29 mouse cellular contexts compared by ENCODE assay signal in the genomic region with DNA sequence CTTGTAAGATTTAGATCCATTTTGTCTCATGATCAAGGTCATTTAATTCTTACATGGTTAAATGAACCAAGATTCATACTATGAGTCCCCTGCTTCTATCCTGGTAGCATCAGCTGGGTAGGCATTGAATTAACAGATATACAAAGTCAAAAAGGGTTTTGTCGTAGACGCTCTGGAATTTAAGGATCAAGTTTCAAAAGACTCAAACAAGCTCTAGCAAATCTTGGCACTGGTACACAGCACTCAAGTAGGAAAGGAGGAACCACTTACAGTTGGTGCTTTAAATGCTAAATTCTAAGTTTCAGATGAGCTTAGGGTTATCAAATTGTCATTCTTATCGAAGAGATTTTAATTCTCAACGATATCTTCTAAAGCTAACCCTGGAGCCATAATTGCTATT. TPM values are rescaled to one million over a fixed set of nuclear protein-coding genes. Genes with fewer than 3 reads are reported as not detected.
DNase-seq lines count a peak whose midpoint lies in the region; ATAC-seq and TF ChIP-seq lines count a peak whose summit lies in the region.
"Had no signal": no experiment of that assay in that cellular context is flagged by ENCODE, and none has a peak within 500 bp of the region (broad histone marks: within the 10 kb centered on the region; RNA-seq: fewer than 3 reads in every experiment).

No protein-coding gene starts in this region.

- DNase-seq in embryonic facial prominence, embryonic 11.5 days (ENCODE audit: low spot score): peak; percentile 2
- no peak for DNase-seq in embryonic facial prominence, embryonic 10.5 days (ENCODE audit: low spot score)
- peak; percentile 51 for DNase-seq in lung, embryonic 14.5 days
- DNase-seq in lung, postnatal 25 days (ENCODE audit: low spot score): no peak
- peak; percentile 30 for DNase-seq in lung, postnatal 36 days
- DNase-seq in lung, postnatal 4 days: no peak
- DNase-seq: adrenal gland, postnatal 10 days; adrenal gland, postnatal 36 days; B cell, adult 2 months; cerebellum, adult 11 months; cerebellum, adult 2 months; cerebellum, adult 9-11 months; cerebellum, postnatal 25 days; forebrain, postnatal 0 days; gastrocnemius, adult 2 months; gastrocnemius, postnatal 14 days; heart, adult 11 months; heart, postnatal 10 days; heart, postnatal 4 days had no signal

- no peak overlapping the region for H3K4me2 ChIP-seq in embryonic facial prominence, embryonic 11.5 days (ENCODE audit: low read depth, low read length)
- H3K4me2 ChIP-seq in lung, embryonic 14.5 days: no peak overlapping the region
- H3K4me2 ChIP-seq: embryonic facial prominence, embryonic 15.5 days; heart, embryonic 12.5 days; heart, embryonic 15.5 days; hindbrain, embryonic 14.5 days had no signal

- no peak overlapping the region for H3K4me3 ChIP-seq in embryonic facial prominence, embryonic 11.5 days (ENCODE audit: low read depth, low read length)
- no peak overlapping the region for H3K4me3 ChIP-seq in embryonic facial prominence, embryonic 10.5 days
- no peak overlapping the region for H3K4me3 ChIP-seq in lung, embryonic 14.5 days (ENCODE audit: low read depth, low read length)
- H3K4me3 ChIP-seq: embryonic facial prominence, embryonic 15.5 days; gastrocnemius, adult 2 months; heart, embryonic 12.5 days; heart, embryonic 15.5 days had no signal

- H3K9ac ChIP-seq in embryonic facial prominence, embryonic 11.5 days (replicated peaks; ENCODE audit: low read length): no peak overlapping the region
- no peak overlapping the region for H3K9ac ChIP-seq in lung, embryonic 14.5 days
- H3K9ac ChIP-seq: embryonic facial prominence, embryonic 15.5 days; forebrain, postnatal 0 days; heart, embryonic 12.5 days; heart, embryonic 15.5 days; hindbrain, embryonic 14.5 days had no signal

- no peaks in the 10 kb centered on the region for H3K27me3 ChIP-seq in embryonic facial prominence, embryonic 11.5 days (ENCODE audit: control insufficient read depth, insufficient read depth, low read length)
- H3K27me3 ChIP-seq in embryonic facial prominence, embryonic 10.5 days (replicated peaks; ENCODE audit: low read depth, poor library complexity, severe bottlenecking): no peaks in the 10 kb centered on the region
- no peaks in the 10 kb centered on the region for H3K27me3 ChIP-seq in lung, embryonic 14.5 days (ENCODE audit: insufficient read depth, low read length)
- H3K27me3 ChIP-seq: CH12.LX; embryonic facial prominence, embryonic 15.5 days; heart, embryonic 12.5 days; heart, embryonic 15.5 days; Patski had no signal

- TF ChIP-seq CTCF in lung, embryonic 14.5 days (IDR thresholded peaks at IDR 0.05; ENCODE audit: low read depth): no peak

- H3K36me3 ChIP-seq in embryonic facial prominence, embryonic 11.5 days (replicated peaks; ENCODE audit: control insufficient read depth, insufficient read depth, low read depth, low read length): no peaks in the 10 kb centered on the region
- no peaks in the 10 kb centered on the region for H3K36me3 ChIP-seq in embryonic facial prominence, embryonic 10.5 days (replicated peaks)
- no peaks in the 10 kb centered on the region for H3K36me3 ChIP-seq in lung, embryonic 14.5 days (ENCODE audit: insufficient read depth)
- H3K36me3 ChIP-seq: embryonic facial prominence, embryonic 15.5 days; G1E; heart, embryonic 12.5 days; heart, embryonic 15.5 days had no signal

- H3K4me1 ChIP-seq in embryonic facial prominence, embryonic 11.5 days (ENCODE audit: control insufficient read depth, insufficient read depth, low read length): no peaks in the 10 kb centered on the region
- H3K4me1 ChIP-seq in embryonic facial prominence, embryonic 10.5 days: no peaks in the 10 kb centered on the region
- H3K4me1 ChIP-seq in lung, embryonic 14.5 days (ENCODE audit: insufficient read depth): no peaks in the 10 kb centered on the region
- H3K4me1 ChIP-seq: embryonic facial prominence, embryonic 15.5 days; heart, embryonic 12.5 days; heart, embryonic 15.5 days had no signal

- H3K27ac ChIP-seq in embryonic facial prominence, embryonic 11.5 days (replicated peaks; ENCODE audit: low read depth, low read length): no peak overlapping the region
- H3K27ac ChIP-seq in embryonic facial prominence, embryonic 10.5 days (replicated peaks): no peak overlapping the region
- no peak overlapping the region for H3K27ac ChIP-seq in lung, embryonic 14.5 days (ENCODE audit: low read depth)
- H3K27ac ChIP-seq: embryonic facial prominence, embryonic 15.5 days; gastrocnemius, adult 2 months; heart, embryonic 15.5 days; hindbrain, embryonic 14.5 days; hindbrain, postnatal 0 days had no signal

- no peaks in the 10 kb centered on the region for H3K9me3 ChIP-seq in embryonic facial prominence, embryonic 11.5 days (replicated peaks; ENCODE audit: control insufficient read depth, low read length)
- no peaks in the 10 kb centered on the region for H3K9me3 ChIP-seq in embryonic facial prominence, embryonic 10.5 days
- no peaks in the 10 kb centered on the region for H3K9me3 ChIP-seq in lung, embryonic 14.5 days (ENCODE audit: low read depth, low read length)
- H3K9me3 ChIP-seq: embryonic facial prominence, embryonic 15.5 days; G1E; heart, embryonic 12.5 days; heart, embryonic 15.5 days had no signal

- no peak for ATAC-seq in embryonic facial prominence, embryonic 11.5 days (replicated peaks; ENCODE audit: insufficient number of reproducible peaks, low FRiP score, low TSS enrichment, low read depth)
- no peak for ATAC-seq in lung, embryonic 14.5 days (ENCODE audit: insufficient read depth)
- ATAC-seq: forebrain, embryonic 14.5 days; forebrain, postnatal 0 days; hindbrain, postnatal 0 days; inflammation-experienced regulatory T-cells, adult 6 months; Patski had no signal

- 56% methylated on average over 4 of the region's 4 CpGs for WGBS in embryonic facial prominence, embryonic 11.5 days
- WGBS in embryonic facial prominence, embryonic 10.5 days: 63% methylated on average over 4 of the region's 4 CpGs
- 31% methylated on average over 4 of the region's 4 CpGs for WGBS in lung, embryonic 14.5 days

RNA-seq across cellular contexts. Expression of gene Sema3c, which starts 30.9 kb away (rescaled TPM):
- 16.8 and 19.3 TPM in 2 replicates for polyA plus RNA-seq in embryonic facial prominence, embryonic 11.5 days (2014; fragmentation: Nextera tagmentation; extraction: Ambion mirVana)
- polyA plus RNA-seq in embryonic facial prominence, embryonic 10.5 days (2016; fragmentation: Nextera tagmentation; extraction: Ambion mirVana): 14.7 and 16.3 TPM in 2 replicates
- 31.3 and 37.3 TPM in 2 replicates for polyA plus RNA-seq in lung, embryonic 14.5 days (2014; fragmentation: Nextera tagmentation; extraction: Ambion mirVana)
- polyA plus RNA-seq: G1E had no signal

Comparison
In these comparisons a context has a peak if more than half of its experiments do, and no peak if none do; other contexts are left out.
1. DNase-seq: peak in embryonic facial prominence, embryonic 11.5 days (single experiment), lung, embryonic 14.5 days (single experiment) and lung, postnatal 36 days (single experiment); none in embryonic facial prominence, embryonic 10.5 days (single experiment), lung, postnatal 25 days (single experiment) and lung, postnatal 4 days (0 of 2).